Mouse (Mus musculus) adrenal gland, postnatal 14 days (tissue): ENCODE results near the gene Hist1h3f. TPM values are rescaled to one million over a fixed set of nuclear protein-coding genes. Genes with fewer than 3 reads are reported as not detected.
"Not testable (repeated sequence)": the region's sequence is repeated elsewhere in the genome, so short reads cannot be mapped to it uniquely, and the experiment has no call there.

ENCODE experiments used
- DNase-seq: peaks from one replicate; pipeline ENCODE4 v3.0.0; 2021; ENCODE audit warnings: mixed read lengths
- microRNA-seq, 2 experiments: library from miRNA; unstranded; fragments of <30 nt; microRNA quantifications; one replicate each; pipeline ENCODE4 v1.2.0; 2021
- total RNA-seq: library from RNA; stranded (reverse); gene quantifications from 2 replicates; pipeline ENCODE4 v1.2.3, GENCODE M21; 2021

The Hist1h3f gene
- total RNA-seq, 1 experiment from 2014 or later = 84.2 TPM

DNA sequence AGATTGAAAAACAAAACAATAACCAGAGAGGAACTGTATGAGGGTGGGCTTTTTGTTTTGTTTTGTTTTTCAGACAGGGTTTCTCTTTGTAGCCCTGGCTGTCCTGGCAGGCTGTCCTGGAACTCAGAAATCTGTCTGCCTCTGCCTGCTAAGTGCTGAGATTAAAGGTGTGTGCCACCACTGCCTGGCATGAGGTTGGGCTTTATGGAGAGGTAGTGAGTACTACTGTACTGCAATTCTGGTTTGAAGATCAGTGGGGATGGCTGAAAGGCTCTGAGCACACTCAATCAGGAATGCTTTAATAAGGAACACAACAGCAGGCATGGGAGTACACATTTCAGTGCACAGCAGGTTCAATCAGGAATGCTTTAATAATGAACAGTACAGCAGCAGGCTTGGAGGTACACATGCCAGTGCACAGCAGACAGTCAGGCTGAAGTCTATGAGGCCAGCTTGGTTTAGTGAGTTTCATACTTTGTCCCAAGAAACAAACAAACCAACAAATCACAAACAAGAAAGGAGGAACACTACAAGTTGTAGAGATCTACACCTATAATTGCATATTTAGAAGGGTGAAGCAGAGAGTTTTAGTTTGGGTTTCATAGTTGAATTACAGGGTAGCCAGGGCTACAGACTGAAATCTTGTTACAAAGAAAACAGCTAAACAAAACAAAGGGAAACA, 39.7 kb downstream of the Hist1h3f start:
- DNase-seq = no peak

DNA sequence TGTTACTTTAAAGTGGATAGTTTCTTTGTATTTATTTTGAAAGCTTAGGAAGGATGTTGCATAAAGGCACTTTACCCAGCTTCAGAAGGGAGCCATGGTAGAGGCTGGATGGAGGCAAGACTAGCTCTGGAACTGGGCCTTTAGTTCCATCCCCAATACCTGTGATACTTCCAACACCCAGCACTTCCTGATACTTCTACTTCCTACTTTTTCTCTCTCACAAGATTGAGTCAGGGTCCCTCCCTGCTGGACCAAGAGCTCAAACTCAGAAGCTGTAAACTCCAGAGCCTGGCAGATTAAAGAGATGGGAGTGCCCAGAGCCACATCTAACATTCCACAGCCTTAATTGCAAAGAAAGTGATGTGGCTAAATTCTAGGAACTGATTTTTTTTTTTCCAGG, 40.5 kb downstream of the Hist1h3f start:
- DNase-seq = peak; percentile 12

DNA sequence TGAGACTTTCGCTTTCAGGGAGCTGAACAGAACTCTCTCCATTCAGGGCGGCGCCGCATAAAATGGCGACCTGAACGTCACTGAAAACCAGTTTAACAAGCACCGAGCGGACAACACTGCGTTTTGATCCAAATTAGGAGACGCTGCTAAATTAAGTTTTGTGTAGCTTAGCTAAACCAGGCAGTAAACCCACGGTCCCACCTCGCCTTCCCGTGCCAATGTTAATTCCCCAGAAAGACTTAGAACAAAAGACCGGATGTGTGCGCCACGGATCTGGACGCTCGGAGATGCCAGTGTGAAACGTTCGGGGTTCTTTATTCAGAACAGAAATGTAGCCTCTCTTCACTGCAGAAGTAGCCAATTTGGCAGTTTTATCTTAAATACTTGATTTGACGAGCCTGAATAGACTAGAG, 41.2 kb downstream of the Hist1h3f start:
- DNase-seq = peak; percentile 80

DNA sequence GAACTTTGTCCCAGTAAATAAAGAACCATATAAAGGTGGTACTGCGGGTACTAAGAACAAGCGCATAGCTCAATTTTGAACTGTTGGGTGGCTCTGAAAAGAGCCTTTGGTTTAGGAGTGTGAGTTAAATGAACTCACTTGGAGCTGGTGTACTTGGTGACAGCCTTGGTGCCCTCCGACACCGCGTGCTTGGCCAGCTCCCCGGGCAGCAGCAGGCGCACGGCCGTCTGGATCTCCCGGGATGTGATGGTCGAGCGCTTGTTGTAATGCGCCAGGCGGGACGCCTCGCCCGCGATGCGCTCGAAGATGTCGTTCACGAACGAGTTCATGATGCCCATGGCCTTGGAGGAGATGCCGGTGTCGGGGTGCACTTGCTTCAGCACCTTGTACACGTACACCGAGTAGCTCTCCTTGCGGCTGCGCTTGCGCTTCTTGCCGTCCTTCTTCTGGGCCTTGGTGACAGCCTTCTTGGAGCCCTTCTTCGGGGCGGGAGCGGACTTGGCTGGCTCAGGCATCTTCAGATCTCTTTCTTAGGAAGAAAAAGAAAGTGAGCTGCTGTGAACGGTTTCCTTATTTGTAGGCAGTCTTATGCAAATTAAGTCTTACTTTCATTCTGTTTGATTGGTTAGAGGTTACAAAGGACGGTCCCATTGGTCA, 41.7 kb downstream of the Hist1h3f start:
- peak; percentile 75 for DNase-seq

DNA sequence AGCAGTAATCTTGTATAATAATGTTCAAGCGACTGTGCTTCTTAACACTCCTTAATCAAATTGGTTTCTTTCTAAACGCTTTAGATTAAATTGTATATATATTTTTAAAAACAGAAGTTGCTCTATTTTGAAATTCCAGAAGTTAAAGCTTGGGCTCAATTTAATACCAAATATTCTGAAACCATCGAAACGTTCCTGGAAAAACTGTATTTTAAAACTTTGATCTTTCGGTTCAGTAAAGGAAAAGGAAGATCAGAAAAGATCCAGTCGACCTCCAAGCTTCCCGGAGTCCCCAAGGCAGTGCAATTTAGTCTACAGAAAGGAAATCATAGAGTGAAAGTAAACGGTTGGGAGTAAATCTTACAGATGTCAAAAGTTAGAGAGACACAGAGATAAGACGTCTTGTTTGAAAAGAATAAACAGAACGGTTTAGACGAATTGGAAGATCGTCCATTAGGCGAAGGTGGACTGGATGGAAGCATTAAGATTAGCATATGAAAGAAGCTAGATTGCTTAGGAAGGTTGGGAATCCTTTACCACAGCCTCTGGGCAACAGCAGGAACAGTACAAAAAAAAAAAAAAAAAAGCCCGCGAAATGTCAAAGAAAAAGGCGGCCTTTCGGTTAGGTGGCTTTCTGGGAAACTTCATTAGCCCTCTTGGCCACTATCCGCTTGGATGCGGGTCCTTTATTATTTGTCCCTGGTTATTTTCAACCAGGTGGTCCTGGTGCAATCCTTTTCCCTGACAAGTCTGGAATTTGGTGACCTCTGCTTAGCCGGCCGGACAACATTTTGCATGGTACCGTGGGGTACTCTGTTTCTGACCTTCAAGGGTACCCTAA, 42.5 kb downstream of the Hist1h3f start:
- no peak for DNase-seq

DNA sequence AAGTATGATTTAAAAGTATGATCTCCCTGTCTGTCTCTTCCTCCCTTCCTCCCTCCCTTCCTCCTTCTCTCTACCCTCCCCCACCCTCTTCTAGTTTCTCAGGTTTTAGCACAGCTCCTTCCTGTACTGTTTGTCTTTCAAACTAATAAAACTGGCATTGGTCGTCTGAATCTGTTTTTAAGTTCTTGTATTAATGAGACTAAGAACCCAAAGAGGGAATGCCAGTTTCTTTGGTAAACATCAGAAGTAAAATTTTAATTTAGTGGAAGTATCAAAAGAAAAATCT, 43.0 kb downstream of the Hist1h3f start:
- no peak for DNase-seq

DNA sequence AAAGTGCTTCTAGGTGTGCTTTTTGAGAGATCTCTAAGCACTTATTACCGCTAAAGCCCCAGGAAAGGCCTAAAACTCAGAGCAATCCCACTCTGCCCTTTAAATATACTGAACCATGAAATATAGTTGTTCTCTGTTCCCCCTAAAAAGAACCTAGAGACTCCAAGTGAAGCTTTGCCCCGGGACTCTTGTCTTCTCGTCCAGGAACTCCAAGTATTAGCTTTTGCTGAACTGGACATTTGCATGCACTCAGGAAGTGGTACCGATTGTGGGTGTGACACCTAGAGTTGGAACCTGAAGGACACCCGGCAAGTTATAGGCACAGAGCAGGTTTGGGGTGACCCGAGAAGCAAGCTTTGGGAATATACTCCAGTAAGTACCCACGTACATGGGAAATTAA, 47.4 kb downstream of the Hist1h3f start:
- no peak for DNase-seq

DNA sequence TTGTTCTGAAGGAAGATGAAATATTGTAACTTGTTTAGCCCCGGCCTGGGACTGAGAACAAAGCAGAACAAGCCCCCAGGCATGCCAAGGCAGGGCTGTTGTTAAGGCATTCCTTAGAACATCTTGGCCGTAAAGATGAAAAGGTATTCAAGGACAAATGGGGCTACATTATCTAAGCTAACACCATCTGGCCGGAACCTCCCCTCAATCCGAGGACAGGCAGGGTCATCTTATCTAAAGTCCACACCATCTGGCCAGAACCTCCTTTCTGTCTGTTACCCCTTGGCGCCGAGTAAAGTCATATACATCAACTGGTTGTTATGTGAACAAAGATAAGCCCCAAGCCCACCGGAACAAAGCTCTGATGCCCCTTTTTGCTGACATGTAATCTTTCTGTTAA, 48.0 kb downstream of the Hist1h3f start:
- DNase-seq = not testable (repeated sequence)

DNA sequence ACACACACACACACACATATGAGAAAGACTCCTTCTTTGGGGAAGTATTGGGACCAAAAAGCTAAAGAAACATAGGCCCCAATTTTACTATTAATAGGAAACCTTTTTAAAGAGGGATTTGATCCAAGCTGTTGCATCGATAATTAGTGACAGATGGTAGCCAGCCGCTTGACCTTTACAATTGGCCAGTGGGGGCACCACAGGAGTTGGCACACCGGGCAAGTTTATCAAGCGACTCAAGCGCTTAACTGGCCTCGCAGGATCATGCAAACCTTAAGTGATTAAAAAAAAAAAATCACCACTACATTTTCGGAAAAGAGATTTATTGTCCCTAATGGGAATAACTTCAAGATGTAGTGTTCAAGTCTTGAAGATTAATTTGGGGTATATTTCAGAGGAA, 48.8 kb downstream of the Hist1h3f start:
- DNase-seq = no peak

DNA sequence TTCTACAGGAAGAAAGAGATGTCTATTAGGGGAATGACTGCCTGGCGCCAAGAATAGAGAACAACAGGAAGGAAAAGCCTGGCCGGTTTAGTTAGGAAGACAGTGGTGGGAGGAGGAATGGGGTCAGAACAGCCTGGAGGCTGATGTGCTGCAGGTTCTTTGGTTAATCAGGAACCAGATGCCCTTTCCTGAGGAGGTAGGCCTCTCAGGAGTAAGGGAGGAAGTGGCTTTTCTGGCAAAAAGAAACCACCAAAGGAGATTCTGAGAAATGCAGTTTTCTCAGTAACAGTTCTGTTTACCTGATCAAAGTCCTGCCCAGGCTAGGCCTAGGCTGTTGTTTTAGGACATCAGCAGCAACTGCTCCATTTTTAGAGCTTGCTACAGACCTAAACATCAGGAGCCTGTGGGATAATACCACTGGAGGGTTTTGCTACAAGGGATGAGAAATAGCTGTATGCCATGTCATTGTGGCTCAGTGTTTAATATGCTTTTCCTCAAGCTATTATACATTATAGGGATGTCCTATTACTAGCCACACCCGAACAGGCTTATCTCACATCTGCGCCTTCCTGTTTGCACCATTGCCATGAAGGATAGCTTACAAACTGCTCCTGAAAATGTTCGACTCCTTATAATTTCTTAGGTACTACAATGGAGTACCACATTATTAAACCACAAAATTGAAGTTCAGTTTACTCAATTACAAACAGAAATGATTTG, 49.4 kb downstream of the Hist1h3f start:
- DNase-seq = no peak

Small RNA genes within 50 kb of the gene (microRNA-seq; reads per million reads assigned to microRNA genes)
- gene Gm44297 = 0 to 0.43 reads per million in 2 experiments
- 0 reads per million in 2 experiments for gene Gm44359
- 0 to 0.38 reads per million in 2 experiments for gene Gm44394
- 1.3 to 2.3 reads per million in 2 experiments for gene n-TStga1

Other genes starting within 250 kb of the Hist1h3f start
- gene Zfp322a, start 174.8 kb upstream of the Hist1h3f start, total RNA-seq = 20.6 and 26.1 TPM in 2 replicates
- gene Abt1, start 120.2 kb upstream of the Hist1h3f start, total RNA-seq = 5.9 and 6.3 TPM in 2 replicates
- gene Btn1a1, start 78.2 kb upstream of the Hist1h3f start, total RNA-seq = 0.19 TPM in 1 of 2 replicates, not detected in the other
- not detected in 2 replicates for gene Btn2a2, start 55.2 kb upstream of the Hist1h3f start, total RNA-seq
- 699 and 771 TPM in 2 replicates for gene Hist1h4h, start 13.0 kb upstream of the Hist1h3f start, total RNA-seq
- gene Hist1h2af, start 10.1 kb upstream of the Hist1h3f start, total RNA-seq = 182 and 192 TPM in 2 replicates
- 64.2 and 80.0 TPM in 2 replicates for gene Hist1h3g, start 8.6 kb upstream of the Hist1h3f start, total RNA-seq
- 18.0 and 26.2 TPM in 2 replicates for gene Hist1h2bh, start 660 bp upstream of the Hist1h3f start, total RNA-seq
- gene Hist1h4f, start 7.6 kb downstream of the Hist1h3f start, total RNA-seq = 307 and 382 TPM in 2 replicates
- gene Hist1h1d, start 9.2 kb downstream of the Hist1h3f start, total RNA-seq = 19.2 and 24.2 TPM in 2 replicates
- 184 TPM in 2 replicates for gene Hist1h3e, start 18.3 kb downstream of the Hist1h3f start, total RNA-seq
- 28.8 and 36.1 TPM in 2 replicates for gene Hist1h2ae, start 27.2 kb downstream of the Hist1h3f start, total RNA-seq
- gene Hist1h2bg, start 27.3 kb downstream of the Hist1h3f start, total RNA-seq = 288 and 319 TPM in 2 replicates
- gene Hist1h2bf, start 30.1 kb downstream of the Hist1h3f start, total RNA-seq = 127 and 167 TPM in 2 replicates
- gene Hist1h2ad, start 30.3 kb downstream of the Hist1h3f start, total RNA-seq = 12.6 and 14.1 TPM in 2 replicates
- gene Hist1h3d, start 31.7 kb downstream of the Hist1h3f start, total RNA-seq = 27.2 and 39.2 TPM in 2 replicates
- gene Hist1h4d, start 37.5 kb downstream of the Hist1h3f start, total RNA-seq = 250 and 265 TPM in 2 replicates
- 22.3 and 25.1 TPM in 2 replicates for gene Hist1h2be, start 77.1 kb downstream of the Hist1h3f start, total RNA-seq
- 139 and 157 TPM in 2 replicates for gene Hist1h1e, start 78.5 kb downstream of the Hist1h3f start, total RNA-seq
- gene Hist1h2ac, start 139.9 kb downstream of the Hist1h3f start, total RNA-seq = 6.6 and 8.0 TPM in 2 replicates
- 84.6 and 133 TPM in 2 replicates for gene Hist1h2bc, start 140.1 kb downstream of the Hist1h3f start, total RNA-seq
- 0.37 and 0.83 TPM in 2 replicates for gene Hist1h1t, start 151.8 kb downstream of the Hist1h3f start, total RNA-seq
- gene Hist1h4c, start 154.4 kb downstream of the Hist1h3f start, total RNA-seq = 161 and 165 TPM in 2 replicates
- 29.0 and 39.1 TPM in 2 replicates for gene Hfe, start 166.8 kb downstream of the Hist1h3f start, total RNA-seq
- gene Hist1h1c, start 194.8 kb downstream of the Hist1h3f start, total RNA-seq = 300 and 304 TPM in 2 replicates
- gene Hist1h3c, start 201.6 kb downstream of the Hist1h3f start, total RNA-seq = 82.5 and 109 TPM in 2 replicates
- 125 and 171 TPM in 2 replicates for gene Hist1h2bb, start 202.7 kb downstream of the Hist1h3f start, total RNA-seq
- 157 and 198 TPM in 2 replicates for gene Hist1h2ab, start 207.1 kb downstream of the Hist1h3f start, total RNA-seq
- 247 and 351 TPM in 2 replicates for gene Hist1h3b, start 208.2 kb downstream of the Hist1h3f start, total RNA-seq
- gene Hist1h4b, start 213.0 kb downstream of the Hist1h3f start, total RNA-seq = 217 and 308 TPM in 2 replicates
- 164 and 198 TPM in 2 replicates for gene Hist1h4a, start 217.2 kb downstream of the Hist1h3f start, total RNA-seq
- 183 and 216 TPM in 2 replicates for gene Hist1h3a, start 218.3 kb downstream of the Hist1h3f start, total RNA-seq
- gene Hist1h1a, start 219.6 kb downstream of the Hist1h3f start, total RNA-seq = 172 and 219 TPM in 2 replicates
- gene Trim38, start 225.9 kb downstream of the Hist1h3f start, total RNA-seq = not detected in 2 replicates